Mouse (Mus musculus) induced T-regulatory cell, adult 2 months (primary cell): ENCODE data around the gene Hap1.
"Not testable (repeated sequence)": the region's sequence is repeated elsewhere in the genome, so short reads cannot be mapped to it uniquely, and the experiment has no call there.

Source experiments
- DNase-seq: peaks from one replicate; pipeline ENCODE4 v3.0.0-alpha.2; 2012; ENCODE audit warnings: low read depth

Gene Hap1

GRCm38 (mm10) chr11:100389931-100390445 is 34.1 kb upstream of the Hap1 start:
- no peak for DNase-seq

DNA sequence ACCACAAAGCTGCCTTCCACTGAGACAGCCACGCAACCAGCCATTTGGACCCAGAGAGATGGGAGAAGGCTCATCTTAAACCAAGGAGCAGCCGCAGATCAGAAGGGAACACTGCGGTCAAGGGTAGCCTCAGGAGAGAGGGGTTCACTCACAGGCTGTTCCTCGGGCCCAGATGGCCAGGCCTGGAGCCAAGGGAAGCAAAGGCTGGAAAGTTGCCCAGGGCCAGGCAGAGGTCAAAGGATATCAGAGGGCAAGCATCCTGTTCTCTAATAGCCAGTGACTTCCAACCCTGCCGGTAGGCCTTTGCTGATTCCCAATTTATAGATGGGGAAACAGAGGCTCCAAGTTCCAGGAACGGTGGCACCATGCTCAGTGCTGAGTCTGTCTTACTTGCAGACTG is 32.7 kb upstream of the Hap1 start:
- DNase-seq = no peak

GRCm38 (mm10) chr11:100387589-100388375 is 31.9 kb upstream of the Hap1 start:
- DNase-seq = no peak

- no peak for DNase-seq
Observed at GRCm38 (mm10) chr11:100387111-100387510, 31.2 kb upstream of the Hap1 start.

- DNase-seq = no peak
Observed at GRCm38 (mm10) chr11:100386586-100386985, 30.7 kb upstream of the Hap1 start.

DNA sequence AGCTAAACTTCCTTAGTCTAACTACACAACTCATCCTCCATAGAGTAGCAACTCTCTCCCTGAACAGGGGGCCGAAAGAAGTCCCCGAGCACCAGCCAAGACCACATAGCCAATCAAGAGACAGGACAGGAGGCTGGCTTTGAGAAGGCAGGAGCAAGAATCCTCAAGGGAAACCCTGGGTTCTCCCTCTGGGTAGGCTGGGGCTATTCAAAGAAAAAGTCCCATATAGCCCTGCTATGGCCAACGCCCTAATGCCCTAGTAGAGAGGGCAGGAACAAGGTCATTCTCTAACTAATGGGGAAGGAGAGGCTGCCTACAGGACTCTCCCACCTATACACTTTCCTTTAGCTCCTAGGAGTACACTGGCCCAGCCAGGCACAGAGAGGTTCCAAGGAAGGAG is 29.1 kb upstream of the Hap1 start:
- no peak for DNase-seq

DNA sequence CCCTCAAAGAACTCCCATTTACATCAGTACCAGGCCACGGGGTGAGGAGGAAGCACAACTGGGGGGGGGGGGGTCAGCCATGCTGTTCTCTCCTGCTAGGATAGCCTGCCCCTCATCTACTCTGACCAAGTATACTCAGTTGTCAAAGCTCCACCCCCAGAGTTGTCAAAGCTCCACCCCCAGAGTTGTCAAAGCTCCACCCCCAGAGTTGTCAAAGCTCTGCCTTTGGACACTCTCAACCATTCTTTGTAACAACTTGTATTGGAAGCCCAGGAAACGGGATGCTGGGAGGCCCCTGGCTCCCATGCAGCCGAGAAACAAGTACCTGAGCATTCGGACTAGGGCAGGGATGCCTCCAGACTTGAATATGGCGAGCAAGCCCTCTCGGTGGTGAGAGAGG is 26.8 kb upstream of the Hap1 start:
- DNase-seq = no peak

DNA sequence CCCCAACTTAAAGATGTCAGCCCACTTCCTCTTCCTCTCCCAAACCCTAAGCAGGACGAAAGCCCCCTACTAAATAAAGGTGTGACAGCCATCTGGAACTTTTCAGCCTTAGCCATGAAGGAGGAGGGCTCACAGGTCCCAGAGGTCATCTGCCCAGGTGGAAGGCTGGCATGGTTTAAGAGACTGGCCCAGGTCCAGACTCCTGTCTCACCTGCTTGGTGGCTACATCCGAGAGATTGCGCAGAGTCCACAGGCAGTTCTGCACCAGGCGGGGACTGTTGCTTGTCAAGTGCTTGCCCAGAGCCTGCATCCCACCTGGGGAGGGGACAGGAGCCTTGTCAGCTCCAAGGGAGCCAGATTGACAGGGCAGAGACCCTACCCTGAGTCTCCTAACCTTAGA is 23.4 kb upstream of the Hap1 start:
- DNase-seq = no peak

DNA sequence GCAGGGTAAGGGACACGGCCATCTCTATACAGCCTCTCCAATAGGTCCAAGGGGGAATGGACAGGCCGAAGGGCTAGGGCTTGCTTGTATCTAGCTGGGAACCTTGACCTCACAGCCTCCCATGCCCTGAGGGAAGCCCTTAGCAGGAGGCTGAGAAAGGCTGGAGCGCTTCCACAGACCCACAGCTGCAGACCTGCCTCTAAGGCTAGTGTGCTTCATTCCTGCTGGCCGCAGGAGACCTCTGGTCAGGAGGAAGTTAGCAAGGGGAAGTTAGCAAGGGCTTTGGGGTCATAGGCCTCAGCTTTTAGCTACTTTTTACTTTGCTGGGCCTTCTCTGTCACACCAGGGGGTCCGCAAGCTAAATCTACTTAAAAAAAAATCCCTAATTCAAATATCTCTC is 22.5 kb upstream of the Hap1 start:
- no peak for DNase-seq

DNA sequence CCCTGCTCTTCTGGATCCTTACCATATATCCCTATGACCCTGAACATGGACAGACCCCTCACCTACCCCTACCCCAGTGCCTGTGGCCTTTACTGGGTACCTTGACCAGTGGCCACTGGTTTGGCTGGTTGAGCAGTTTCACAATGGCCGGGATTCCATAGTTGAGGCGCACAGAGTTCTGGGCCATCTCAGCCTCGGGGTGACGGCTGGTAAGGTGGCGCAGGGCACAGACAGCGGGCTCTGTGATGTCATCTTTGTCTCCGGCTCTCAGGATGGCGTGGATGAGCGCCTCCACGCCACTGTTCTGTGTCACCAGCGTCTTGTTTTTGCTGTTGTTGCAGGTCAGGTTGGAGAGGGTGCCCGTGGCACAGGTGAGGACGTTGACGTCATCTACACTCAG is 22.1 kb upstream of the Hap1 start:
- DNase-seq = no peak

GRCm38 (mm10) chr11:100376746-100377389 is 20.9 kb upstream of the Hap1 start:
- DNase-seq = no peak

DNA sequence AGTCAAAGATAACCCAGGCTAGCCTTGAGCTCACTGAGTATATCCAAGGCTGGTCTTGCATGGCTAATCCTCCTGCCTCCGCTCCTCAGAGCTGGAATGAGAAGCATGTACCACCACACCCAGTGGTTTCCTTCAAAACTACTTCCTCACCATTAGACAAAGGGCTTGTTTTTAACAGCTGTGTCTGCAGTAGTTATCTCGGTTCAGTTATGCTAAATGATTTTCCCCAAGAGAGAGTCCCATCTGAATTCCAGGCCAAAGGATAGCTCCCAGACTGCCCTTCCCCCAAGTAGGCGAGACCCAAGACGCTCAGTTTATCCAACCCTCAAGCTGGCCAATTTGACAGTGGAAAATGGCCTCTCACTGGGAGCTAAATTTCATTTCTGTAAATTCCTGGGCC is 20.1 kb upstream of the Hap1 start:
- DNase-seq = no peak

DNA sequence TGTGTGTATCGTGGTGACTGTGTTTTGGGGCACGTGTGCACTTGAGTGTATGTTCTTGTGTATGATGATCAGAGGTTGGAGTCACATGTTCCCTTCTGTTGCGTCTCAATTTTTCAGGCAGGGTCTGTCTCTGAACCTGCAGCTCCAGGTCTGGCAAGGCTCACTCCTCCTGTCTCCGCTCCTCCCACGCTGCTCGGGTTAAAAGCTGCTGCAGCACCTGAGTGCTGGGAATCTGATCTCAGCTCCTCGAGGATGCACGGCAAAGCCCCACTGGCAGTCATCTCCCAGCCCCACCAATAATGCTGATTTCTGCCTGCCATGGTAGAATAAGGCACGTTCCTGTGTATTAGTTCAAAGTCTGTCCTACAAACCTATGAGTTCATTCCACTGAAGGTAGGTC is 19.2 kb upstream of the Hap1 start:
- no peak for DNase-seq

GRCm38 (mm10) chr11:100371981-100372558 is 16.1 kb upstream of the Hap1 start:
- DNase-seq = no peak

- no peak for DNase-seq
Observed at GRCm38 (mm10) chr11:100369822-100370221, 13.9 kb upstream of the Hap1 start.

- no peak for DNase-seq
Observed at GRCm38 (mm10) chr11:100369145-100369544, 13.2 kb upstream of the Hap1 start.

GRCm38 (mm10) chr11:100362979-100363562 is 7.1 kb upstream of the Hap1 start:
- peak; percentile 75 for DNase-seq

DNA sequence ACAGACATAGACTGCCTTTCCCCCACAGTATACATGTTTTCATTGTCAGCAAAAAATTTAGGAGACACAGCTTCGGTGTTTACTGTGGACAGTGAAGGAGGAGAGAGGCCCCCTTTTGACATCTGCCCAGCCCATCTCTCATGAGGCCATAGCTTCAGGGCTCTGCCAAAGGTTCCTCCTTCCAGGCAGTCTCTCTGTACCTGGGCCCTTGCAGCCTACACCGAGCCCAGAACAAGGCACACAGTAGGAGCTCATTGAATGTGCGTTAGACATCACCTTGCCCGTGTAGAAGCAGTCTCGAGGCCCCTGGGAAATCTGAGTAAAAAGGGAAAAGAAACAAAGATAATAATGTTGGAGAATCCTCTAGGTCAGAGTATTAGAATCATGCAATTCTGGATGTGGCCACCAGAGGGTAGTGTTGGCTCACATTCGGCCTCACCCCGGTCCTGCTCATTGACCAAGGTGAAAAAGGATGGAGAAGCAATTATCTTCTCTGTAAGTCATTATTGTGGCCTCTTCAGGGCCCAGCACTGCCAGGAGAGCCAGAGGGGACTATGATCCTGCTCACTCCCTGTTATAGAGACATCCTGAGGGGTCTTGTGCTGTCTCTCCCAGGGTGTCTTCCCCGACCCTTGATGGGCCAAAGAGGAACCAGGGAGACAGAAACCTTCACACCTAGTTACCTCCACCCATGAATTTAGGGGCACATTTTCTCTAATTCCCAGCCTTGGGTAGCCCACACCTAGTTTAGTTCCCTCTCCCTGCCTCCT is 6.5 kb upstream of the Hap1 start:
- peak; percentile 84 for DNase-seq

GRCm38 (mm10) chr11:100361059-100361458 is 5.1 kb upstream of the Hap1 start:
- not testable (repeated sequence) for DNase-seq

GRCm38 (mm10) chr11:100360175-100360574 is 4.2 kb upstream of the Hap1 start:
- no peak for DNase-seq

- DNase-seq = no peak
Observed at GRCm38 (mm10) chr11:100357408-100357807, 1.5 kb upstream of the Hap1 start.

- DNase-seq = no peak
Observed at GRCm38 (mm10) chr11:100356819-100357211, 887 bp upstream of the Hap1 start.
